Mouse (Mus musculus) midbrain, embryonic 16.5 days (tissue): Measurements from ENCODE around the gene Krt34. TPM values are rescaled to one million over a fixed set of nuclear protein-coding genes. Genes with fewer than 3 reads are reported as not detected.

Source experiments
- ATAC-seq: fragments of 200-750 bp; cut with Nextera tagmentation; 2 replicates; pipeline ENCODE4 v1.8.0; 2017; ENCODE audit warnings: moderate TSS enrichment
- H3K27ac ChIP-seq: fragments of 300-500 bp; sonication (generic); 2 replicates; pipeline ENCODE4 v1.5.1; 2014; ENCODE audit warnings: mild to moderate bottlenecking, low read length, mixed read lengths
- H3K27me3 ChIP-seq: fragments of 300-500 bp; sonication (generic); 2 replicates; pipeline ENCODE4 v1.6.1; 2014; ENCODE audit warnings: low read depth, low read length, mixed read lengths; ENCODE audit not compliant: control insufficient read depth, insufficient read depth
- H3K36me3 ChIP-seq: fragments of 300-500 bp; sonication (generic); 2 replicates; pipeline ENCODE4 v1.6.1; 2014; ENCODE audit warnings: mild to moderate bottlenecking, low read length, moderate library complexity, mixed read lengths; ENCODE audit not compliant: control insufficient read depth, insufficient read depth
- H3K4me1 ChIP-seq: fragments of 300-500 bp; sonication (generic); 2 replicates; pipeline ENCODE4 v1.6.1; 2014; ENCODE audit warnings: mild to moderate bottlenecking, low read length, mixed read lengths; ENCODE audit not compliant: control insufficient read depth, insufficient read depth
- H3K4me2 ChIP-seq: fragments of 300-500 bp; sonication (generic); 2 replicates; pipeline ENCODE4 v1.6.1; 2014; ENCODE audit warnings: mild to moderate bottlenecking, low read length, mixed read lengths
- H3K4me3 ChIP-seq: fragments of 300-500 bp; sonication (generic); 2 replicates; pipeline ENCODE4 v1.5.1; 2014; ENCODE audit warnings: low read depth, mild to moderate bottlenecking, low read length, moderate library complexity, mixed read lengths
- H3K9ac ChIP-seq: fragments of 300-500 bp; sonication (generic); 2 replicates; pipeline ENCODE4 v1.6.1; 2014; ENCODE audit warnings: low read depth, low read length, mixed read lengths
- H3K9me3 ChIP-seq: fragments of 300-500 bp; sonication (generic); replicated peaks from 2 replicates; pipeline ENCODE4 v1.6.1; 2014; ENCODE audit warnings: mild to moderate bottlenecking, low read length, mixed read lengths; ENCODE audit not compliant: control insufficient read depth, poor library complexity, severe bottlenecking
- WGBS: fragments of 180-500 bp; shearing (Covaris S2); extraction: QIAGEN DNeasy Blood & Tissue Kit; methylation state at CpG from one replicate; pipeline ENCODE4 v1.1.7; 2014; 5-methylcytosine and 5-hydroxymethylcytosine counted together
- polyA plus RNA-seq: library from polyadenylated mRNA; unstranded; fragments of >200 nt; fragmentation: Nextera tagmentation; extraction: Ambion mirVana; gene quantifications from 2 replicates; pipeline ENCODE4 v1.2.1, GENCODE M21; 2015

Krt34 gene
- polyA plus RNA-seq, 1 experiment from 2014 or later, result not detected

DNA sequence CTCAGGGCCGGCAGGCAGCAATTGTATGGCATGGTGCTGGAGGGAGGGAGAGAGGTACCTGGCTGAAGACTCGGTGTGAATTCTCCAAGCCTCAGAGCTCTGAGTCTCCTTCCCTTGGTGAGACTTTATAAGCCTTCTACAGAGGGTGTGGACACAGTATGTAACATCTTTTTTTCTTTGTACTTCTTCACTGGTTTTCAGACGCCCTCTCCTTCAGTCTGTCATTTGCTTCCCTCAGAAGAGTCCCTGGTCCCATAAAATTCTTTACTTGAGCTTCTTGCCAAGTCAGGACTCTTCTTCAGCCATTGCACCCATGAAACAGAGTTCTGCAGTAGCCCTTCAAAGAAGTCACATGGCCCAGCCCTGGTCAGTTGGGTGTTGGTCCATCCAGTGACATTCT, 9.1 kb upstream of the Krt34 start, which contains the start of gene Krt31:
Krt31 (minus strand) TSS at position 101 of the 400 bp plus-strand sequence.
- Histone ChIP-seq H3K4me1 (no peaks in the 10 kb centered on the region), H3K9me3 (no peaks in the 10 kb centered on the region), H3K4me2 (no peak within 1 kb of the TSS), H3K4me3 (no peak within 1 kb of the TSS), H3K36me3 (no peaks in the 10 kb centered on the region), H3K9ac (no peak within 1 kb of the TSS), H3K27me3 (no peaks in the 10 kb centered on the region), H3K27ac (no peak within 1 kb of the TSS)
- no peak for ATAC-seq
- WGBS, result 81% methylated on average over 3 of the region's 3 CpGs

DNA sequence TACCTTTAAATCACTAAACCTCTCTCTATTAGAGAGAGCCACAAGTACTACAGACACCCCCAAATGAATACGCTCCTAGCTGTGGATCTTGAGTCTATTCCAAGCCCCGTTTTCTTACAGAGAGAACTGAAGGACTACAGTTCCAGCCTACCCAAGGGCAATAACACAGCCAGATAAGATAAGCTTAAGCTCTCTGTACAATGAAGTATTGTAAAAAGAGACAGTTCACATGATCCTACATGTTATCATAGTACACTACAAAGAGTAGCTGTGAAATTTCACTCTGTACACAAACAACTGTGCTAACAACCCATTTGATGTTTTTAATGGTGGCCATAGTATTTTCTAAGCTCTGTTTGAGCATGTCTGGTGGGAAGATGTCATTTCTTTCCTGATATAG, 5.8 kb upstream of the Krt34 start:
- H3K4me3 ChIP-seq, result no peak overlapping the region
- no peak overlapping the region for H3K9ac ChIP-seq
- H3K4me1 ChIP-seq, result no peaks in the 10 kb centered on the region
- no peak for ATAC-seq
- H3K9me3 ChIP-seq, result no peaks in the 10 kb centered on the region
- H3K27me3 ChIP-seq, result no peaks in the 10 kb centered on the region
- no peak overlapping the region for H3K4me2 ChIP-seq
- H3K36me3 ChIP-seq, result no peaks in the 10 kb centered on the region
- no peak overlapping the region for H3K27ac ChIP-seq
- 85% methylated on average over 2 of the region's 2 CpGs for WGBS

DNA sequence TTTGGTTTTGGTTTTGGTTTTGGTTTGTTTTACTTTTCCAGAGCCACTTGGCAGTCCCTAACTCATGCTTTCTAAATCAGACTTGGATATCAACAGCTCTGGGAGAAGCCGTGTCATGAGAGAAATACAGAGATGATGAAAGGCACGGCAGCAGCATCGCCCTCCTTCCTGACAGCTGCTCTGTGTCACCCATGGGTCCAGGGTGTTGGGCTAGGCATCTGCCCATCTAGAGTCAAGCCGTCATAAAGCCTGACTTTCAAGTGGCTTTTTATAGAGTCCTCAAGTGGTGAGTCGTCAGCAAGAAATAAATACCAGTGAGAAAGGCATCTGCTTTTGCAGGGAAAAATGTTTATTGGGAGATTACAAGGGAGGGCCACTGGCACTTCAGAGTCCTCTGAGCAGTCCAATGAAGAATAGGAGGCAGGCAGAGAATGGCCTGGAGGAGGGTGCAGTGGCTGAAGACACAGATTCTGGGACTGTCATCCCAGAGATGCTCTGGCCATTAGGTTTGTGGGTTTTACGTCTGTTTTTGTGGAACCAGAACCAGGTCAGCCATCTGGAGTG, 5.0 kb upstream of the Krt34 start:
- Histone ChIP-seq H3K36me3 (no peaks in the 10 kb centered on the region), H3K27ac (no peak overlapping the region), H3K9ac (no peak overlapping the region), H3K27me3 (no peaks in the 10 kb centered on the region), H3K4me1 (no peaks in the 10 kb centered on the region), H3K4me3 (no peak overlapping the region), H3K4me2 (no peak overlapping the region), H3K9me3 (no peaks in the 10 kb centered on the region)
- ATAC-seq, result no peak
- WGBS, result 89% methylated on average over 6 of the region's 6 CpGs

DNA sequence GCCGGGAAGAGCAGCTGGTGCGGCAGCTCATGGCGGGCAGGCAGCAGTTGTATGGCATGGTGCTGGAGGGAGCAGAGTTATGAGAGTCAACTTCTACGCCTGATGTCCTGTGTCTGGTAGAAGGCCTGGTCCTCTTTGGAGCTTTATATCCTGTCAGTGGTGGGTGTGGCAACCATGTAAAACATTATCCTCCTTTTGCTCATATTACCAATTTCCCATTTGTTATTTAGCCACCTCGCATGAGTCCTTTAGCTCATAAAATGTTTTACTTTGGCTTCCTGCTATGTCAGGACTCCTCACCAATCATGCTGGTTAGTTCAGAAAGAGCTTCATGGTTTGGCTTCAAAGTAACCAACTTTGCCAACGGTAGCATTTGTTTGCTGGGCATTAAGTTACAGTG, 11.6 kb downstream of the Krt34 start, which contains the start of gene Krt33b:
Krt33b (minus strand) TSS at position 101 of the 400 bp plus-strand sequence.
- Histone ChIP-seq H3K9ac (no peak within 1 kb of the TSS), H3K27ac (no peak within 1 kb of the TSS), H3K4me3 (no peak within 1 kb of the TSS), H3K4me2 (no peak within 1 kb of the TSS), H3K9me3 (no peaks in the 10 kb centered on the region), H3K4me1 (no peaks in the 10 kb centered on the region), H3K27me3 (no peaks in the 10 kb centered on the region), H3K36me3 (no peaks in the 10 kb centered on the region)
- WGBS, result 91% methylated on average over 6 of the region's 6 CpGs
- no peak for ATAC-seq

DNA sequence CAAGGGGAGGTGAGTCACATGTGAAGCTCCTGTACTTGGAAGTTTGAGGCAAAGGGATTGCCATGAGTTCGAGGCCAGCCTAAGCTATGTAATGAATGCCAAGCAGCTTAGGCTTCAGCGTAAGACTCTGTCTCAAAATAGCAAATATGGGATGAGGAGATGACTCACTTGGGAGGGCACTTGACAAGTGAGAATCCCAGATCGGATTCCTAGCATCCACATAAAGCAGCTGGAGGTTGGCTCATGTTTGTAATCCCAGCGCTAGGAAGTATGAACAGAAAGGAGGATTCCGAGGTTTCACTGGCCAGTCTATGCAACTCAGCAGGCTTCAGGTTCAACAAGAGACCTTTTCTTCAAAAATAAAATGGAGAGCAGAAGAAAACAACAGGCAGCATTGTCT, 19.9 kb downstream of the Krt34 start:
- Histone ChIP-seq H3K9me3 (no peaks in the 10 kb centered on the region), H3K27ac (no peak overlapping the region), H3K4me3 (no peak overlapping the region), H3K4me2 (no peak overlapping the region), H3K27me3 (no peaks in the 10 kb centered on the region), H3K4me1 (no peaks in the 10 kb centered on the region), H3K9ac (no peak overlapping the region), H3K36me3 (no peaks in the 10 kb centered on the region)
- 81% methylated on average over 5 of the region's 5 CpGs for WGBS
- no peak for ATAC-seq

DNA sequence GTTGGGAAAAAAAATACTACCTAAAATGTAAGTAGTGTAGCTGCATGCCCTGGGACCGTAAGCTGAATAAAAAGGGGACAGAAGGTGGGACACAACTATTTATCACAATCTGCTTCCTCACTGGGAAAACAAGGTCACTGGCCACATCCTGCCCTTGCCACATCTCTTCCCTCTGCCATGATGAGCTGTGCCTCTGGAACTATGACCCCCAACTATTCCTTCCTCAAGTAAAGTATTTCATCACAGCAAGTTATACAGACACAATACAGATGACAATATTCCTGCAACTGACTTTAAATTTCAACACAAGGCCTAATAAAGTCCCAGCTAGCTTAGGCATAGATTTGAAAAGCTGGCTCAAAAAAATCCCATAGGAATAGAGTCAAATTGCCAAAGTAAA, 21.9 kb downstream of the Krt34 start:
- H3K27ac ChIP-seq, result no peak overlapping the region
- H3K9ac ChIP-seq, result no peak overlapping the region
- H3K36me3 ChIP-seq, result no peaks in the 10 kb centered on the region
- H3K9me3 ChIP-seq, result no peaks in the 10 kb centered on the region
- no peaks in the 10 kb centered on the region for H3K4me1 ChIP-seq
- no peak overlapping the region for H3K4me3 ChIP-seq
- no peaks in the 10 kb centered on the region for H3K27me3 ChIP-seq
- no peak overlapping the region for H3K4me2 ChIP-seq
- WGBS, result 100% methylated on average over 1 of the region's 1 CpGs
- ATAC-seq, result no peak

DNA sequence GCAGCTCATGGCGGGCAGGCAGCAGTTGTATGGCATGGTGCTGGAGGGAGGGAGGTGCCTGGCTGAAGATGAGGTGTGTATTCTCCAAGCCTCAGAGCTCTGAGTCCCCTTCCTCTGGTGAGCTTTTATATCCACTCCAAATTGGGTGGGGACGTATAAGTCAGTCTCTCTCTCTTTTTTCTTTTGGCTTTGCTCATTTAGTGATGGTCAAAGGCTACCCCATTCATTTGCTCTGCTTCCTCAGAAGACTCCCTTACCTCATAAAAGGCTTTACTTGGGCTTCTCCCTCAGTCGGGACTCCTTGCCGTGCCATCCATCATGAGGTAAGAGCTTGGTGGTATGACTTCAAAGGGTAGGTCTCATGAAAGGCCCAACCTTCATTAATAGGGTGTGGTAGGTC, 25.2 kb downstream of the Krt34 start, which contains the start of gene Krt33a:
Krt33a (minus strand) TSS at position 101 of the 400 bp plus-strand sequence.
- Histone ChIP-seq H3K27me3 (no peaks in the 10 kb centered on the region), H3K27ac (no peak within 1 kb of the TSS), H3K9ac (no peak within 1 kb of the TSS), H3K9me3 (no peaks in the 10 kb centered on the region), H3K4me2 (no peak within 1 kb of the TSS), H3K36me3 (no peaks in the 10 kb centered on the region), H3K4me3 (no peak within 1 kb of the TSS), H3K4me1 (no peaks in the 10 kb centered on the region)
- ATAC-seq, result no peak
- 82% methylated on average over 4 of the region's 4 CpGs for WGBS

DNA sequence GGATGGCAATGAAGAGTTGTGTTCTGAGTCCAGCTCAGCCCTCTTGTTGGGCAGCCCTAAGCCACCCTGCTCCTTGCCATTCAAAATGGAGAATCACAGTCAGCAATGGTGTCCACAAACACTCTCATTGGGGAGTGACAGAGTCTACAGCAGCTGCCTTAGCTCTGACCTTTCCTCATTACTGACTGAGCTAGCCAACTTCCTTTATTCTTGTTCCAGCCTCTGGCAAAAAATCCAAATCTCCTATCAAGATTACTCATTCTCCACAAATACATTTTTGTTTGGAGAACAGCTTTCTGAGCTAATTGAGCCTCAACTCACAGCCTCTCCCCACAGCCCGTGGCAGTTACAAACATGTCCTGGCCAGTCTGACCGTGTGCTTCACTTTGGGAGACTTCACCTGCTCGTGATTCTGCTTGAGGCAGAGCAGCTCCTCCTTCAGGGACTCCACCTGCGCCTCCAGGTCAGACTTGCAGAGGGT, 27.6 kb downstream of the Krt34 start:
- no peak for ATAC-seq
- Histone ChIP-seq H3K4me1 (no peaks in the 10 kb centered on the region), H3K4me3 (no peak overlapping the region), H3K27me3 (no peaks in the 10 kb centered on the region), H3K9ac (no peak overlapping the region), H3K9me3 (no peaks in the 10 kb centered on the region), H3K36me3 (no peaks in the 10 kb centered on the region), H3K4me2 (no peak overlapping the region), H3K27ac (no peak overlapping the region)
- 84% methylated on average over 4 of the region's 4 CpGs for WGBS

DNA sequence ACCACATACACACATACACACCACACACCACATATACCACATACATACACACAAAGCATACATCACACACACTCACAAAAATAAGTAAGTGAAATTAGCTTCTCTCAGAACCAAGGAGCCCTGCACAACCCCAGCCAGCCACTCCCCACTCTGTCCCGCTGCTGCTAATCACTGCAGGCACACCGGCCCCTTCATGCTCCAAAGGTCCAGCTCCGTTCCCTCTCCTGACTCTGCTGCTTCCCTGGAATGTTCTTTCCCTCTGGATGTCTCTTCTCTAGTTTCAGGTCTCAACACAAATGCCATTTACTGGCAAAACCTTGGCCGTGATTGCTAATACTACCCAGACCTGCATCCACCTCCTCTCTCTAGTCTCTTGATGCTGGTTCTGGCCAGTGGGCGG, 30.7 kb downstream of the Krt34 start:
- H3K4me3 ChIP-seq, result no peak overlapping the region
- ATAC-seq, result no peak
- H3K9ac ChIP-seq, result no peak overlapping the region
- H3K27ac ChIP-seq, result no peak overlapping the region
- 83% methylated on average over 5 of the region's 5 CpGs for WGBS
- H3K36me3 ChIP-seq, result no peaks in the 10 kb centered on the region
- no peaks in the 10 kb centered on the region for H3K9me3 ChIP-seq
- no peaks in the 10 kb centered on the region for H3K27me3 ChIP-seq
- H3K4me1 ChIP-seq, result no peaks in the 10 kb centered on the region
- H3K4me2 ChIP-seq, result no peak overlapping the region
